8 mouse cellular contexts compared by ENCODE assay signal in genomic region chr19:55593729-55594444, GRCm38 (mm10).
DNase-seq lines count a peak whose midpoint lies in the region; ATAC-seq lines count a peak whose summit lies in the region.

No protein-coding gene starts in this region.

- DNase-seq in midbrain, embryonic 14.5 days, result no peak
- no peak for DNase-seq in left cerebral cortex, adult 9 months (ENCODE audit: low spot score in 2 of 2)
- DNase-seq in gastrocnemius, postnatal 4 days (ENCODE audit: low spot score in 2 of 2), result no peak
- no peak for DNase-seq in layer of hippocampus, adult 11-12 months (ENCODE audit: low spot score)

- H3K4me2 ChIP-seq in midbrain, embryonic 14.5 days (ENCODE audit: low read length), result peak overlapping the region; percentile 6; the same call in 1 of the 2 replicates
- no peak overlapping the region for H3K4me2 ChIP-seq in midbrain, embryonic 13.5 days (replicated peaks)
- peak overlapping the region; percentile 25; the same call in 1 of the 2 replicates for H3K4me2 ChIP-seq in forebrain, embryonic 15.5 days (replicated peaks)
- H3K4me2 ChIP-seq in intestine, embryonic 16.5 days (ENCODE audit: low read depth, low read length), result peak overlapping the region; percentile 40
- peak overlapping the region; percentile 3; the same call in 1 of the 2 replicates for H3K4me2 ChIP-seq in neural tube, embryonic 14.5 days (ENCODE audit: low read depth, low read length)

- no peak overlapping the region for H3K9ac ChIP-seq in midbrain, embryonic 14.5 days (replicated peaks; ENCODE audit: low read length)
- H3K9ac ChIP-seq in midbrain, embryonic 13.5 days (replicated peaks), result no peak overlapping the region
- H3K9ac ChIP-seq in forebrain, embryonic 15.5 days (replicated peaks), result no peak overlapping the region
- no peak overlapping the region for H3K9ac ChIP-seq in intestine, embryonic 16.5 days (ENCODE audit: low read depth, low read length)
- no peak overlapping the region for H3K9ac ChIP-seq in neural tube, embryonic 14.5 days (replicated peaks; ENCODE audit: low read depth, low read length)

- H3K4me3 ChIP-seq in midbrain, embryonic 14.5 days (replicated peaks; ENCODE audit: low read depth, low read length), result no peak overlapping the region
- no peak overlapping the region for H3K4me3 ChIP-seq in midbrain, embryonic 13.5 days (replicated peaks)
- H3K4me3 ChIP-seq in forebrain, embryonic 15.5 days, result no peak overlapping the region
- H3K4me3 ChIP-seq in intestine, embryonic 16.5 days (ENCODE audit: low read length), result no peak overlapping the region
- H3K4me3 ChIP-seq in neural tube, embryonic 14.5 days (ENCODE audit: low read depth, low read length), result no peak overlapping the region

- no peaks in the 10 kb centered on the region for H3K36me3 ChIP-seq in midbrain, embryonic 14.5 days (ENCODE audit: control insufficient read depth, insufficient read depth, low read length)
- H3K36me3 ChIP-seq in midbrain, embryonic 13.5 days, result no peaks in the 10 kb centered on the region
- H3K36me3 ChIP-seq in forebrain, embryonic 15.5 days, result no peaks in the 10 kb centered on the region
- no peaks in the 10 kb centered on the region for H3K36me3 ChIP-seq in intestine, embryonic 16.5 days (ENCODE audit: control insufficient read depth, insufficient read depth, low read length)
- H3K36me3 ChIP-seq in neural tube, embryonic 14.5 days (ENCODE audit: control insufficient read depth, insufficient read depth, low read length), result no peaks in the 10 kb centered on the region

- H3K9me3 ChIP-seq in midbrain, embryonic 14.5 days (ENCODE audit: control insufficient read depth, low read length), result no peaks in the 10 kb centered on the region
- no peaks in the 10 kb centered on the region for H3K9me3 ChIP-seq in midbrain, embryonic 13.5 days
- H3K9me3 ChIP-seq in forebrain, embryonic 15.5 days, result no peaks in the 10 kb centered on the region
- no peaks in the 10 kb centered on the region for H3K9me3 ChIP-seq in intestine, embryonic 16.5 days (ENCODE audit: control insufficient read depth, low read length)
- H3K9me3 ChIP-seq in neural tube, embryonic 14.5 days (ENCODE audit: control insufficient read depth, low read length), result no peaks in the 10 kb centered on the region

- WGBS in midbrain, embryonic 14.5 days, result 84% methylated on average over 16 of the region's 16 CpGs
- WGBS in midbrain, embryonic 13.5 days, result 84% methylated on average over 16 of the region's 16 CpGs
- 83% methylated on average over 16 of the region's 16 CpGs for WGBS in forebrain, embryonic 15.5 days
- WGBS in intestine, embryonic 16.5 days, result 70% methylated on average over 16 of the region's 16 CpGs
- 76% methylated on average over 16 of the region's 16 CpGs for WGBS in neural tube, embryonic 14.5 days

- ATAC-seq in midbrain, embryonic 14.5 days (ENCODE audit: low FRiP score, low TSS enrichment), result no peak; the same call in 1 of the 2 replicates
- no peak for ATAC-seq in midbrain, embryonic 13.5 days
- 0 out of 2 replicates have a peak, but pooled peaks have one; percentile 4 for ATAC-seq in forebrain, embryonic 15.5 days (replicated peaks)
- peak; percentile 12 for ATAC-seq in intestine, embryonic 16.5 days
- ATAC-seq in neural tube, embryonic 14.5 days (ENCODE audit: low read depth), result 0 out of 2 replicates have a peak, but pooled peaks have one; percentile 18

- peaks cover 26% of the 10 kb centered on the region for H3K4me1 ChIP-seq in midbrain, embryonic 14.5 days (ENCODE audit: control insufficient read depth, insufficient read depth, low read length)
- peaks cover 43% of the 10 kb centered on the region for H3K4me1 ChIP-seq in midbrain, embryonic 13.5 days (replicated peaks)
- H3K4me1 ChIP-seq in forebrain, embryonic 15.5 days, result peaks cover 28% of the 10 kb centered on the region
- H3K4me1 ChIP-seq in intestine, embryonic 16.5 days (ENCODE audit: control insufficient read depth, insufficient read depth, low read length), result peaks cover 43% of the 10 kb centered on the region
- H3K4me1 ChIP-seq in neural tube, embryonic 14.5 days (ENCODE audit: control insufficient read depth, insufficient read depth, low read length), result peaks cover 17% of the 10 kb centered on the region

- H3K27me3 ChIP-seq in midbrain, embryonic 14.5 days (ENCODE audit: control insufficient read depth, insufficient read depth, low read length), result no peaks in the 10 kb centered on the region
- peaks cover 27% of the 10 kb centered on the region for H3K27me3 ChIP-seq in midbrain, embryonic 13.5 days
- peaks cover 6% of the 10 kb centered on the region; the same call in 1 of the 2 replicates for H3K27me3 ChIP-seq in forebrain, embryonic 15.5 days
- H3K27me3 ChIP-seq in intestine, embryonic 16.5 days (replicated peaks; ENCODE audit: control insufficient read depth, insufficient read depth, low read length), result no peaks in the 10 kb centered on the region
- H3K27me3 ChIP-seq in neural tube, embryonic 14.5 days (ENCODE audit: control insufficient read depth, insufficient read depth, low read length), result peaks cover 13% of the 10 kb centered on the region

- no peak overlapping the region for H3K27ac ChIP-seq in midbrain, embryonic 14.5 days (replicated peaks; ENCODE audit: low read depth, low read length)
- no peak overlapping the region for H3K27ac ChIP-seq in midbrain, embryonic 13.5 days
- no peak overlapping the region for H3K27ac ChIP-seq in forebrain, embryonic 15.5 days (replicated peaks)
- H3K27ac ChIP-seq in intestine, embryonic 16.5 days (ENCODE audit: low read length), result peak overlapping the region; percentile 74
- no peak overlapping the region for H3K27ac ChIP-seq in neural tube, embryonic 14.5 days (ENCODE audit: low read depth, low read length)

Comparison
In these comparisons a context has a peak if more than half of its experiments do, and no peak if none do; other contexts are left out.
1. ATAC-seq: peak in forebrain, embryonic 15.5 days (single experiment), intestine, embryonic 16.5 days (single experiment) and neural tube, embryonic 14.5 days (single experiment); none in midbrain, embryonic 14.5 days (single experiment) and midbrain, embryonic 13.5 days (single experiment).